Mouse (Mus musculus): ENCODE measurements around the gene Dntt. TPM values are rescaled to one million over a fixed set of nuclear protein-coding genes. Genes with fewer than 3 reads are reported as not detected.
A peak's percentile ranks its signal among the peaks of the same experiment; 100 is the strongest.

Dntt gene
- polyA plus RNA-seq, 1 experiment, result 0.43 TPM

DNA sequence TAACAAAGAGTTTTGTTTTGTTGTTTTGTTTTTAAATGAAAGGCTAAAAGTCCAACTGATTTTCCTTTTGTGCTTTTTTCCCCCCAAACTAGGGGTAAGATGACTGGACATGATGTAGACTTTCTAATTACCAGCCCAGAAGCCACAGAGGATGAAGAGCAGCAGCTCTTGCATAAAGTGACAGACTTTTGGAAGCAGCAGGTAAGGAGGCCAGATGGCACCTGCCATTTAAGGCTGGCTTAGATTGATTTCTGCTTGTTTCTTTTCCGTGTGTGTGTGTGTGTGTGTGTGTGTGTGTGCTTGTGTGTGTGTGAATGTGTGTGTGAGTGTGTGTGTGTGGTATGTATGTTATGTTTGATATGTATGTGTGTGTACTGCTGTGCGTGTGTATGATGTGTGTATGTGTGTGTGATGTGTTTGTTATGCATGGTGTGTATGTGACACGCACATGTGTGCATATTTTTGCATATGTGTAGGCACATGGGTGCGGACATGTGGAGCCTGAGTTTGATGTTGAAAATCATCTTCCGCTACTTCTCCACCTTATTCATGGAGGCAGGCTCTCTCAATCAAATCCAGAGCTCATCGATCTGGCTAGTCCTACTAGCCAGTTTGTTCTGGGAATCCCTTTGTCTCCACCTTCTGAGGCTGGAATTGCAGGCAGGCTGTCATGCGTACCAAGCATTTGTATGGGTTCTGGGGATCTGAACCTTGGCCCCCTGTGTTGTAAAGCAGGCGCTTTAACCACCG, 18.5 kb downstream of the Dntt start:
- WGBS, result 92% methylated on average over 9 of the region's 9 CpGs
- no peak overlapping the region for H3K4me3 ChIP-seq (ENCODE audit: extremely low read depth, insufficient read depth, insufficient read length)
- H3K27ac ChIP-seq (ENCODE audit: insufficient read depth, low read length), result no peak overlapping the region
- no peak for TF ChIP-seq CTCF (IDR thresholded peaks at IDR 0.05; ENCODE audit: extremely low read depth, insufficient read depth, insufficient read length, insufficient replicate concordance)
- no peak for TF ChIP-seq POLR2A (IDR thresholded peaks at IDR 0.05; ENCODE audit: low read depth, low read length)
- no peaks in the 10 kb centered on the region for H3K4me1 ChIP-seq (ENCODE audit: control insufficient read depth, insufficient read depth, insufficient read length)
- no peaks in the 10 kb centered on the region for H3K27me3 ChIP-seq (ENCODE audit: control insufficient read depth, insufficient read depth, low read length)
- no peaks in the 10 kb centered on the region for H3K36me3 ChIP-seq (ENCODE audit: control insufficient read depth, insufficient read depth, low read length)
- no peak for DNase-seq (ENCODE audit: low read depth in 1 of 2, low spot score in 2 of 2)

DNA sequence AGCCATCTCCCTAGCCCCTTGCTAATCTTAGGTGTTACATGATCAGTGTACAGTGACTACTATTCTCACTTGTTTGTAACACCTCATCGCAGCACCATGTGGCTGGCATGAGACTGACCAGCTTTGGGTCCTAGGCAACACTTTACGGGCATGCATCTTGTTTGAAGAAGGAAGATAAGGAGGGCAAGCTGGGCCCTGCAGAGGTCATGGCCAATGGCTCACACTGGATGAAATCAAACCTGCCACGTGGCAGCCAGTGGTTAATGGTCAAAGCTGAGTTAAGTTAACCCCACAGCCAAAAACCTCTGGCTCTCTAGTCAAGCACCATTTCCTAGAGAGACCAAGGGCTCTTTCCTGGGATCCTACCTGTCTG, 19.1 kb downstream of the Dntt start:
- Histone ChIP-seq H3K4me1 (ENCODE audit: control insufficient read depth, insufficient read depth, insufficient read length) (no peaks in the 10 kb centered on the region), H3K27me3 (ENCODE audit: control insufficient read depth, insufficient read depth, low read length) (no peaks in the 10 kb centered on the region), H3K36me3 (ENCODE audit: control insufficient read depth, insufficient read depth, low read length) (no peaks in the 10 kb centered on the region), H3K4me3 (ENCODE audit: extremely low read depth, insufficient read depth, insufficient read length) (no peak overlapping the region), H3K27ac (ENCODE audit: insufficient read depth, low read length) (no peak overlapping the region)
- WGBS, result 91% methylated on average over 3 of the region's 3 CpGs
- TF ChIP-seq POLR2A (IDR thresholded peaks at IDR 0.05; ENCODE audit: low read depth, low read length) (no peak), CTCF (IDR thresholded peaks at IDR 0.05; ENCODE audit: extremely low read depth, insufficient read depth, insufficient read length, insufficient replicate concordance) (no peak)
- DNase-seq (ENCODE audit: low read depth in 1 of 2, low spot score in 2 of 2), result no peak

DNA sequence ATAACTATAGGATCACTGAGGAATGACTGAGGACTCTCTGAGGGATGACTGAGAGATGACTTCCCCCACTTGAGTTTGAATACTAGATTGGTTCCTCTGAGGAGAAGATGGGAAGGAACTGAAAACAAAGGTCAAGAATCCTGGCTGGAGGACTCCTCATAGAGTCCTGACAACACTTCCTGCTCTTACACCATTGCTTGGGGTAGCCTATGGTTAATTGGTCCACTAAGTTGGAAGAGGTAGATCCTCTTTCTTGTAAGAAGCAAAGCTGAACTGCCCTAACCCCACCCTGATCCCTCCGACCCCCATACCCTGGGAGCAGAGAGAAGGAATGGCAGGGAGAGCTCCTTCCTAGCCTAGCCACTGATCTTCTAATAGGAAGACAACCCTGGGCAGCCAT, 22.6 kb downstream of the Dntt start:
- no peak for TF ChIP-seq CTCF (IDR thresholded peaks at IDR 0.05; ENCODE audit: extremely low read depth, insufficient read depth, insufficient read length, insufficient replicate concordance)
- no peak for TF ChIP-seq POLR2A (IDR thresholded peaks at IDR 0.05; ENCODE audit: low read depth, low read length)
- DNase-seq (ENCODE audit: low read depth in 1 of 2, low spot score in 2 of 2), result no peak
- Histone ChIP-seq H3K4me3 (ENCODE audit: extremely low read depth, insufficient read depth, insufficient read length) (no peak overlapping the region), H3K27ac (ENCODE audit: insufficient read depth, low read length) (no peak overlapping the region), H3K27me3 (ENCODE audit: control insufficient read depth, insufficient read depth, low read length) (no peaks in the 10 kb centered on the region), H3K4me1 (ENCODE audit: control insufficient read depth, insufficient read depth, insufficient read length) (no peaks in the 10 kb centered on the region), H3K36me3 (ENCODE audit: control insufficient read depth, insufficient read depth, low read length) (no peaks in the 10 kb centered on the region)
- 95% methylated on average over 1 of the region's 1 CpGs for WGBS

DNA sequence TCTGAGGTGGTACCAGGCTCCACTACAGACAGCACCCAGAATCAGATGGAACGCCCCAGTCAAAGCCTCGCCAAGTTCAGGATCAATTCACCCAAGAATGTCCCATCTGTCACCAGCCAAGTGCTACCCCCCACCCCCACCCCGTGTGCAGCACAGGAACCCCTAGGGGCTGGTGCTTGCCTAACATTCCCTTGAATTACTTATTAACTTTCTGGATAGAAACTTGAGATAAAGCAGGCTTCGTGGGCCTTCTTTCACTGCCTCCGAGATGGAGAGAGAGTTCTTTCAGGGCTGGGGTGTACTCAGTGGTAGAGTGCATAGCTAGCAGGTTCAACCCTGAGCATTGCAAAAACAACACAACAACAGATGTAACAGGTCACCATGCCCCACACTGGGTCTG, 23.2 kb downstream of the Dntt start:
- WGBS, result 80% methylated on average over 5 of the region's 5 CpGs
- H3K4me3 ChIP-seq (ENCODE audit: extremely low read depth, insufficient read depth, insufficient read length), result no peak overlapping the region

DNA sequence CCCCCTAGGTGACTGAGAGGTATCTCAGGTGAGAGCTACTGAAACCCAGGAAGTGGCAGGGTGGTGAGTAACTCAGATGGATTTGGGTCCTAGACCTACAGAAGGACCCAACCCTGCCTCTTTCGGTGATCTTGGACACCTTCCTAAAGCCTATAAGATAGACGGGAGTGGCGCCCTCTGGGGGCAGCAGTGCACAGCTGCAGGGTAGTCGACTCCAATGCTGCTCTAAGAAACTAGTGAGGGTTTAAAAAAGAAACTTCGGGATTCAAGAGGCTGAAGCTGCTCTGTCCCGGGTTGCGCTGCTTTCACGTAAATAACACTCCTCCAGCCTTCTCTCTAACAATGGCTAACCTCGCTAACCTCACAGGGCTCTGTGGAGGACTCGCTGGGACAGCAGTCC, 24.5 kb downstream of the Dntt start:
- no peaks in the 10 kb centered on the region for H3K27me3 ChIP-seq (ENCODE audit: control insufficient read depth, insufficient read depth, low read length)
- TF ChIP-seq CTCF (IDR thresholded peaks at IDR 0.05; ENCODE audit: extremely low read depth, insufficient read depth, insufficient read length, insufficient replicate concordance) (peak; percentile 74; the same call in 1 of the 2 replicates), POLR2A (IDR thresholded peaks at IDR 0.05; ENCODE audit: low read depth, low read length) (no peak)
- H3K27ac ChIP-seq (ENCODE audit: insufficient read depth, low read length), result no peak overlapping the region
- DNase-seq (ENCODE audit: low read depth in 1 of 2, low spot score in 2 of 2), result peak; percentile 33 to 60
- no peaks in the 10 kb centered on the region for H3K4me1 ChIP-seq (ENCODE audit: control insufficient read depth, insufficient read depth, insufficient read length)
- no peak overlapping the region for H3K4me3 ChIP-seq (ENCODE audit: extremely low read depth, insufficient read depth, insufficient read length)
- 45% methylated on average over 10 of the region's 10 CpGs for WGBS
- H3K36me3 ChIP-seq (ENCODE audit: control insufficient read depth, insufficient read depth, low read length), result no peaks in the 10 kb centered on the region

More for the DNA sequence above, 23.2 kb downstream of the Dntt start:
- Histone ChIP-seq H3K27me3 (ENCODE audit: control insufficient read depth, insufficient read depth, low read length) (no peaks in the 10 kb centered on the region), H3K36me3 (ENCODE audit: control insufficient read depth, insufficient read depth, low read length) (no peaks in the 10 kb centered on the region), H3K27ac (ENCODE audit: insufficient read depth, low read length) (no peak overlapping the region), H3K4me1 (ENCODE audit: control insufficient read depth, insufficient read depth, insufficient read length) (no peaks in the 10 kb centered on the region)
- DNase-seq (ENCODE audit: low read depth in 1 of 2, low spot score in 2 of 2), result no peak
- TF ChIP-seq CTCF (IDR thresholded peaks at IDR 0.05; ENCODE audit: extremely low read depth, insufficient read depth, insufficient read length, insufficient replicate concordance), result no peak
- no peak for TF ChIP-seq POLR2A (IDR thresholded peaks at IDR 0.05; ENCODE audit: low read depth, low read length)

DNA sequence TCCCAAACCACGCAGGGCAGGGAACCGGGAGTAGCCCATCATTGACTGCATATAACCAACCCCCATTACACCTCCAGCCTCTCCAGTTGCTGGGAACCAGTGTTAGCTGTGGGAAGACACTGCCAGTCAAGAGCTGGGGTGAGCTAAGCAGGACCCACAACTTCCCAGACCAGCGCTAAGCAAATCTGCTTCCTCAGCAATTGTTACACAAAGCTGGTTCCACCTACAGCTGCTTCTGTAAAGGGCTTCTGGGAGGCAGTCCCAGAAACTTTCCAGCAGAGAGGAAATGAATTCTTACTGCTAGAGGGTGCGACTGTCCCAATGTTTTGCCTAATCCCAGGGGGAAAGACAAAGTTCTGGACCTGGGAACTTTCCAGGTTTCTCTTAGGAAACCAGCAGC, 25.6 kb downstream of the Dntt start:
- DNase-seq (ENCODE audit: low read depth in 1 of 2, low spot score in 2 of 2), result no peak
- no peaks in the 10 kb centered on the region for H3K36me3 ChIP-seq (ENCODE audit: control insufficient read depth, insufficient read depth, low read length)
- no peaks in the 10 kb centered on the region for H3K27me3 ChIP-seq (ENCODE audit: control insufficient read depth, insufficient read depth, low read length)
- H3K4me1 ChIP-seq (ENCODE audit: control insufficient read depth, insufficient read depth, insufficient read length), result no peaks in the 10 kb centered on the region
- no peak overlapping the region for H3K27ac ChIP-seq (ENCODE audit: insufficient read depth, low read length)
- no peak for TF ChIP-seq POLR2A (IDR thresholded peaks at IDR 0.05; ENCODE audit: low read depth, low read length)
- no peak for TF ChIP-seq CTCF (IDR thresholded peaks at IDR 0.05; ENCODE audit: extremely low read depth, insufficient read depth, insufficient read length, insufficient replicate concordance)
- H3K4me3 ChIP-seq (ENCODE audit: extremely low read depth, insufficient read depth, insufficient read length), result no peak overlapping the region
- WGBS, result 78% methylated on average over 4 of the region's 4 CpGs

DNA sequence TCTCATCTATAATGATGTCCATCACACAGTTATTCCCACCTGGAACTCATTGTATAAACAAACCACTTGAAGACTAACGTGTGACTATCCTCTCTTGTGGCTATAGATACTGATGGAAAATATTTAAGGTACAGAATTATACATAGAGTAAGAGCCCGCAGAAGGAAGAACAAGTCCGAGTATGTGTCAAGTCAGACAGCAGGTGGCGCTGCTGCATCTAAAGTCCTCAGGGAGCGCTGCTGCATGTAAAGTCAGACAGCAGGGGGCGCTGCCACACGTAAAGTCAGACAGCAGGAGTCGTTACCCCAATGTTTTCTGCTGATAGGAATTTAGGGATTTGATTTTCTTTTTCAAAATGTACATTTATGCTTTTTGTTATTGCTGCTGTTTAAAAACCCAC, 42.4 kb downstream of the Dntt start:
- peak; percentile 80 to 83 for DNase-seq (ENCODE audit: low read depth in 1 of 2, low spot score in 2 of 2)
- H3K27ac ChIP-seq (ENCODE audit: insufficient read depth, low read length), result no peak overlapping the region
- H3K36me3 ChIP-seq (ENCODE audit: control insufficient read depth, insufficient read depth, low read length), result no peaks in the 10 kb centered on the region
- no peaks in the 10 kb centered on the region for H3K4me1 ChIP-seq (ENCODE audit: control insufficient read depth, insufficient read depth, insufficient read length)
- H3K27me3 ChIP-seq (ENCODE audit: control insufficient read depth, insufficient read depth, low read length), result no peaks in the 10 kb centered on the region
- TF ChIP-seq CTCF (IDR thresholded peaks at IDR 0.05; ENCODE audit: extremely low read depth, insufficient read depth, insufficient read length, insufficient replicate concordance), result peak; percentile 100
- no peak for TF ChIP-seq POLR2A (IDR thresholded peaks at IDR 0.05; ENCODE audit: low read depth, low read length)
- no peak overlapping the region for H3K4me3 ChIP-seq (ENCODE audit: extremely low read depth, insufficient read depth, insufficient read length)
- WGBS, result 2% methylated on average over 8 of the region's 8 CpGs
